Mouse (Mus musculus) embryo, embryonic 10 days (tissue): ENCODE data around the gene Cbwd1.
"Not testable (repeated sequence)": the region's sequence is repeated elsewhere in the genome, so short reads cannot be mapped to it uniquely, and the experiment has no call there.

ENCODE experiments used
- DNase-seq: peaks from one replicate; pipeline ENCODE4 v3.0.0-alpha.2; 2015; ENCODE audit warnings: low spot score

The Cbwd1 gene

GRCm38 (mm10) chr19:24897006-24897895 lies 64.2 kb downstream of the Cbwd1 start:
- DNase-seq, result peak; percentile 36

GRCm38 (mm10) chr19:24896536-24896935 lies 64.9 kb downstream of the Cbwd1 start:
- DNase-seq, result no peak

- no peak for DNase-seq
Observed at GRCm38 (mm10) chr19:24886888-24887287, 74.5 kb downstream of the Cbwd1 start.

GRCm38 (mm10) chr19:24885504-24885903 lies 75.9 kb downstream of the Cbwd1 start:
- DNase-seq, result peak; percentile 92

- no peak for DNase-seq
Observed at GRCm38 (mm10) chr19:24881237-24881636, 80.2 kb downstream of the Cbwd1 start.

- DNase-seq, result not testable (repeated sequence)
Observed at GRCm38 (mm10) chr19:24875129-24875870, 86.1 kb downstream of the Cbwd1 start, which contains the start of gene Gm10053. Gene Gm10053 (plus strand): TSS chr19:24875686.

- no peak for DNase-seq
Observed at GRCm38 (mm10) chr19:24873873-24874272, 87.5 kb downstream of the Cbwd1 start.

- peak; percentile 92 for DNase-seq
Observed at GRCm38 (mm10) chr19:24871037-24871635, 90.3 kb downstream of the Cbwd1 start.
